Mouse (Mus musculus): Measurements from ENCODE around the gene Rbm4. TPM values are rescaled to one million over a fixed set of nuclear protein-coding genes. Genes with fewer than 3 reads are reported as not detected.

Rbm4 gene
- polyA plus RNA-seq (2012; rRNA removed; ENCODE audit: low replicate concordance), result 29.6 and 56.3 TPM in 2 replicates

DNA sequence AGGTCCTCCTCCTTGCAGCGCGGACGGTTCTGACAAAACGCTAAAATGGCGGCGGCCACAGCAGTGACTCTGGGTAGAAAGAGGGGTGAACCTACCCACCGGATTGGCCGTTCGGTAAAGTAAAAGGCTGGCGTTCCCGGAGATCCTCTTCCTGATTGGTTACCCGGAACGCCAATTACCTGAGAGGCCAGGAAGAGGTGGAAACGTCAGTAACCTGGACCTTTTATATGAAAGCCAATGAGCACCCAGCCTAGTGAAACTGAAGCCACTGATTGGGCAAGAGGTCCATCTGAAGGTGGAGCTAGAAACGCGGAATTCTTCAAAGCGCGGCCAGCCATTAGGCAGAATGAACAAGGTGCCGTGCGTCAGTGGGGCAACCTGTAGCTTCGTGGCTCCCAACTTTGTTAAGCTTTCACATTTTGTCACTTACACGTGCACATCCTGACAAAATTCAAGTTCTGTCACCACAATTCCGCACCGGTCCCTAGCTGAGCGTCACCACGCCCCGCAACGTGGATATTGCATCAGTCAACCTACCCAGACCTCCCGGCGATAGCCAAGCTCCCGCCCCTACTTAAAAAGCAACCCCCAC lies at the start of gene Rbm4:
Gene Rbm4, minus strand, starts transcription at position 71 of the 592 bp plus-strand sequence.

DNA sequence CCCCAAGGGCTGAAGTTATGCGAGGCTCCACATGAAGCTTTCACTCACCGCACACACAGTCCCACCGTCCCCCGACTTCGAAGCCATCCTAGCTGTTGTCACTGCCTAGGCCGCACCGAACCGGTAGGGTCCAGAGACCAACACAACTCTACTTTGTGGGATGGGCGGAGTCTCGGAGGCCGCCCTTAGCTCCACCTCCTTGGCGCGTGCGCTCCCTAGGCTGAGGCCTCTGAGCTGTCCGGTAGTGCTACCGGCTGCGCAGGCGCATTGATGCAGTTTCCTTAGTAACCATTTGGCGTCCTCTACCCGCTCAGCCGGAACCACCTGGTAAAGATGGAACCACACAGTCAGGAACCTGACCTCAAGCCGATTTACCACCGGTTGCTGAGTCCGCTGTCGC lies 45.4 kb upstream of the Rbm4 start, which contains the start of the genes Ccs and Ccdc87:
Gene Ccs, minus strand, starts transcription at position 184 of the 400 bp plus-strand sequence.
Gene Ccdc87, plus strand, starts transcription at position 218 of the 400 bp plus-strand sequence.

DNA sequence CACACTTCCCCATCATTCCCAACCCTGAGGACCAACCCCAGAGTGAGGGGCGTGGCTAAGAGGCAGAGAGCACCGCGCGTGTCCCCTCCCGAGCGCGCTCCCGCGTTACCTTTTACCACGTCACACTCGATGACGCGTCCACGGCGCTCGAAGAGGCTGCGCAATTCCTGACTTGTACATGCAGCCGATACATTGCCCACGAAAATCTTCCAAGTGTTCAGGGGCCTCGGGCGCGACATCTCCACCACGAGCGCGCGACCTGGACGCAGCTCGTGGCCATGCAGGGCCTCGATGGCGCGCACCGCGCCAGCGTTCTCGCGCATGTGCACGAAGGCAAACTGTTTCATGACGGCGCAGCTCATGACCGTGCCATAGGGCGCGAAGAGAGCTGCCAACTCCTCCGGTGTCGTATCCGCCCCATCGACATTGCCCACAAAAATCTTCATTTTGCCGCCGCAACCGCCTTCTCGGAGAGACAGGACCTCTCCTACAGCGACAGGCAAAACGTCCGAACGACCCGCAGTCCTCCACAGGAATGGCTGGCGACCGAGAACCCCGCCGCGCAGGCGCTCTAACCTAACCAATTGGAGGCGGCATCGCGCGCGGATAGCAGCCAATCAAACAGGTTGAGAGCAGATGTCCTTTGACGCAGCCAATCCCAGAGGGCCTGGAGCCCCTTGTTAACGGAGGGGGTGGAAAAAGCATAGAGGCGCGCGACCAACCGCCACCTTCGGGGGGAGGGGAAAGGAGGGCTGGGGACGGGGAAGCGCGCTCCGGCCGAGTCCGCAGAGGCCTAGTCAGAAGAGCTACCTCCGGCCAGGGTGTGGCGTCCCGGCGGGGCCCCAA lies 17.6 kb upstream of the Rbm4 start, which contains the start of the genes Gm21992 and Rbm14:
Gene Gm21992, minus strand, starts transcription at position 550 of the 846 bp plus-strand sequence.
Gene Rbm14, minus strand, starts transcription at position 572 of the 846 bp plus-strand sequence.

DNA sequence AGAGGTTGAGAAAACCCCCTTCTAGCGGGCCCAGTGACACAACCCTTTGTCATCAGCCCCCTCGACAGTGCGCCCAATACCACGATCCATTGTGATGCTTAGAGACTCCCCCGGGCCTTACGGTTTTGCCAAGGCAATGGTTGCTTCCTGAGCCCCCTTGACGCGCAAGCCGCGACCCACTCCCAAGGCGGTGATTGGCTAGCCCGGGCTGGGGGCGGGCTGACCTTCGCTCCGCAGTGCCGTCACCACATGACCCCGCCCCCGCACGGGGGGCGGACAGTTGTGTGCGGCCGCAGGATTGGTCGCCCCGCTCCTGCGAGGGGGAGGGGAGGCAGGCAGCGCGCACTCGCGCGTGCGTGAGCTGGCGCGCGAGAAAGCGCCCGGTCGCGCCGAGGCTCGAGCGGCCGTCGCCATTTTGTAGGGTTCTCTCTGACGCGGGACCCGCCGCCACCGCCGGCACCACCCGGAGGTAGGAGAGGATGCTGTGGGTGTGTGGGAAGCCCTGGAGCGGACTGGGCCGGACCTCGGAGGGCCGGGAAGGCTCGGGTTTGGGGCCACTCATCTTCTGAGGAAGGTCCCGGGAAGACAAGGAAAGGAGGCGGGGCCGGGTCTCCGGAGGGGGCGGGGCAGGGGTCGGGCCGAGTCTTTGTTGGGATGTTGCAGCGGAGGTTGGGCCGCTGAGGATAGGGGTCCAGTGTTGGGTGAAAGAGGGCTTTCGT lies 37.3 kb downstream of the Rbm4 start, which contains the start of gene Rbm4b:
Gene Rbm4b, plus strand, starts transcription at position 305 of the 719 bp plus-strand sequence.

Other genes with a start within 250 kb of the Rbm4 start
- 3.6 and 42.6 TPM in 2 replicates for gene Lrfn4, start 178.2 kb downstream of the Rbm4 start, polyA plus RNA-seq (2012; rRNA removed; ENCODE audit: low replicate concordance)
- 54.7 and 99.8 TPM in 2 replicates for gene Rce1, start 168.3 kb downstream of the Rbm4 start, polyA plus RNA-seq (2012; rRNA removed; ENCODE audit: low replicate concordance)
- gene Gm960, start 95.2 kb downstream of the Rbm4 start, polyA plus RNA-seq (2012; rRNA removed; ENCODE audit: low replicate concordance), result 0.30 and 1.2 TPM in 2 replicates
- gene Sptbn2, start 82.7 kb downstream of the Rbm4 start, polyA plus RNA-seq (2012; rRNA removed; ENCODE audit: low replicate concordance), result 0.06 and 2.2 TPM in 2 replicates
- 6.8 and 14.3 TPM in 2 replicates for gene Rbm4b, start 37.4 kb downstream of the Rbm4 start, polyA plus RNA-seq (2012; rRNA removed; ENCODE audit: low replicate concordance)
- 11.3 and 18.0 TPM in 2 replicates for gene Gm21992, start 17.7 kb upstream of the Rbm4 start, polyA plus RNA-seq (2012; rRNA removed; ENCODE audit: low replicate concordance)
- 27.1 and 47.6 TPM in 2 replicates for gene Rbm14, start 17.7 kb upstream of the Rbm4 start, polyA plus RNA-seq (2012; rRNA removed; ENCODE audit: low replicate concordance)
- gene Ccs, start 45.4 kb upstream of the Rbm4 start, polyA plus RNA-seq (2012; rRNA removed; ENCODE audit: low replicate concordance), result 46.5 and 55.3 TPM in 2 replicates
- gene Ccdc87, start 45.5 kb upstream of the Rbm4 start, polyA plus RNA-seq (2012; rRNA removed; ENCODE audit: low replicate concordance), result 0.13 and 0.16 TPM in 2 replicates
- 105 and 179 TPM in 2 replicates for gene Ctsf, start 61.2 kb upstream of the Rbm4 start, polyA plus RNA-seq (2012; rRNA removed; ENCODE audit: low replicate concordance)
- 1.5 and 1.6 TPM in 2 replicates for gene Actn3, start 84.0 kb upstream of the Rbm4 start, polyA plus RNA-seq (2012; rRNA removed; ENCODE audit: low replicate concordance)
- 28.3 and 28.8 TPM in 2 replicates for gene Zdhhc24, start 84.8 kb upstream of the Rbm4 start, polyA plus RNA-seq (2012; rRNA removed; ENCODE audit: low replicate concordance)
- gene Bbs1, start 112.7 kb upstream of the Rbm4 start, polyA plus RNA-seq (2012; rRNA removed; ENCODE audit: low replicate concordance), result 4.1 and 7.4 TPM in 2 replicates
- 75.1 and 132 TPM in 2 replicates for gene Dpp3, start 134.4 kb upstream of the Rbm4 start, polyA plus RNA-seq (2012; rRNA removed; ENCODE audit: low replicate concordance)
- gene Peli3, start 149.2 kb upstream of the Rbm4 start, polyA plus RNA-seq (2012; rRNA removed; ENCODE audit: low replicate concordance), result 5.9 and 11.0 TPM in 2 replicates
- 32.2 and 40.6 TPM in 2 replicates for gene Mrpl11, start 168.2 kb upstream of the Rbm4 start, polyA plus RNA-seq (2012; rRNA removed; ENCODE audit: low replicate concordance)
- 1.3 and 12.3 TPM in 2 replicates for gene Npas4, start 196.4 kb upstream of the Rbm4 start, polyA plus RNA-seq (2012; rRNA removed; ENCODE audit: low replicate concordance)
- gene Slc29a2, start 230.0 kb upstream of the Rbm4 start, polyA plus RNA-seq (2012; rRNA removed; ENCODE audit: low replicate concordance), result 6.3 and 23.7 TPM in 2 replicates
- 47.3 and 48.9 TPM in 2 replicates for gene B4gat1, start 244.9 kb upstream of the Rbm4 start, polyA plus RNA-seq (2012; rRNA removed; ENCODE audit: low replicate concordance)
- gene AC124502.3, start 245.0 kb upstream of the Rbm4 start, polyA plus RNA-seq (2012; rRNA removed; ENCODE audit: low replicate concordance), result 0.40 and 0.49 TPM in 2 replicates
- gene Brms1, start 247.5 kb upstream of the Rbm4 start, polyA plus RNA-seq (2012; rRNA removed; ENCODE audit: low replicate concordance), result 30.7 and 31.8 TPM in 2 replicates